Comparison of ENCODE assay signal across 8 mouse cellular contexts in the genomic region with DNA sequence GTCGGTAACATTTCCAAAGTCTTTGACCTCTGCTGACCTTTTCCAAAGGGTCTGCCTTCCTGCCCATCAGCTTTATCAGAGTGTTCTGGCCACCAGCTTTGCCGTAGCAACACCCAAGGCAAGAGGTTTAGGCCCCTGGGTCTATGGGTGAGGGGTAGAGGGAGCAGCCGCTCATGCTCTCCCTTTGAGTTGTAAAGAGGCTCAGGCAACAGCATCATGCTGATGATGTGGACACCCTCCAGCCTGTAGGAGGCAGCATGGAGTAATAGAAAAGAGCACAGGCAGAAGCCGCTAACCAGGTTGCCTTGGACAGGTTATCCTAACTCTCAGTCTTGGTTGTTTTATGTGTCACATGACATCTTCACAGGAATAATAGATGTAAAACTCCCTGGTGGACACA.
A peak's percentile ranks its signal among the peaks of the same experiment; 100 is the strongest.
DNase-seq lines count a peak whose midpoint lies in the region; ATAC-seq and TF ChIP-seq lines count a peak whose summit lies in the region.

No protein-coding gene starts in this region.

- ATAC-seq in hindbrain, postnatal 0 days, result 0 out of 2 replicates have a peak, but pooled peaks have one; percentile 49
- peak; percentile 64 for ATAC-seq in megakaryocyte progenitor cell, adult 5-6 weeks (replicated peaks; ENCODE audit: poor library complexity)
- no peak for ATAC-seq in heart, embryonic 11.5 days (replicated peaks; ENCODE audit: insufficient number of reproducible peaks, low FRiP score, low TSS enrichment)

- WGBS in hindbrain, postnatal 0 days, result 36% methylated on average over 4 of the region's 4 CpGs
- WGBS in heart, embryonic 11.5 days (ENCODE audit: insufficient replicate concordance), result 53% methylated on average over 4 of the region's 4 CpGs

- H3K9me3 ChIP-seq in hindbrain, postnatal 0 days (ENCODE audit: low read length), result no peaks in the 10 kb centered on the region
- no peaks in the 10 kb centered on the region for H3K9me3 ChIP-seq in heart, embryonic 11.5 days (replicated peaks; ENCODE audit: control insufficient read depth, low read length)

- peaks cover 3% of the 10 kb centered on the region; the same call in 1 of the 2 replicates for H3K36me3 ChIP-seq in hindbrain, postnatal 0 days (ENCODE audit: insufficient read depth, low read length)
- no peaks in the 10 kb centered on the region for H3K36me3 ChIP-seq in heart, embryonic 11.5 days (ENCODE audit: control insufficient read depth, insufficient read depth, low read length)

- no peaks in the 10 kb centered on the region for H3K27me3 ChIP-seq in hindbrain, postnatal 0 days (ENCODE audit: insufficient read depth, low read length)
- H3K27me3 ChIP-seq in heart, embryonic 11.5 days (ENCODE audit: control insufficient read depth, insufficient read depth, low read length), result no peaks in the 10 kb centered on the region

- no peak overlapping the region for H3K4me3 ChIP-seq in hindbrain, postnatal 0 days (ENCODE audit: low read length)
- no peak overlapping the region for H3K4me3 ChIP-seq in heart, embryonic 11.5 days (ENCODE audit: low read depth, low read length)

- no peaks in the 10 kb centered on the region for H3K4me1 ChIP-seq in hindbrain, postnatal 0 days (ENCODE audit: insufficient read depth, low read length)
- no peaks in the 10 kb centered on the region for H3K4me1 ChIP-seq in heart, embryonic 11.5 days (ENCODE audit: control insufficient read depth, insufficient read depth, low read length)

- H3K9ac ChIP-seq in hindbrain, postnatal 0 days (replicated peaks; ENCODE audit: low read length), result no peak overlapping the region
- H3K9ac ChIP-seq in heart, embryonic 11.5 days (ENCODE audit: low read depth, low read length), result no peak overlapping the region

- no peak overlapping the region for H3K27ac ChIP-seq in hindbrain, postnatal 0 days
- no peak overlapping the region for H3K27ac ChIP-seq in heart, embryonic 11.5 days (ENCODE audit: low read depth, low read length)

- no peak overlapping the region for H3K4me2 ChIP-seq in hindbrain, postnatal 0 days (ENCODE audit: low read depth, low read length)
- no peak overlapping the region for H3K4me2 ChIP-seq in heart, embryonic 11.5 days

- intact Hi-C loops in heart, postnatal 10 days (cut with DNase I), result no loop called here

- peak; percentile 38 to 51 for DNase-seq in heart, postnatal 10 days
- DNase-seq in heart, adult 8-10 months (ENCODE audit: low spot score), result no peak
- peak; percentile 19 to 20 for DNase-seq in B cell, adult 2 months
- peak; percentile 70 for DNase-seq in R1 (ENCODE audit: low read depth, low spot score)
- DNase-seq in hindbrain, postnatal 0 days (ENCODE audit: low spot score), result peak; percentile 61
- DNase-seq in frontal cortex, postnatal 10 days (ENCODE audit: low spot score in 2 of 2), result no peak

- peak; percentile 60 for TF ChIP-seq CTCF in hindbrain, postnatal 0 days (IDR thresholded peaks at IDR 0.05; ENCODE audit: low read depth)

Comparison
In these comparisons a context has a peak if more than half of its experiments do, and no peak if none do; other contexts are left out.
1. DNase-seq: peak in heart, postnatal 10 days (2 of 2), B cell, adult 2 months (2 of 2), R1 (single experiment) and hindbrain, postnatal 0 days (single experiment); none in heart, adult 8-10 months (single experiment) and frontal cortex, postnatal 10 days (0 of 2).